Comparison of ENCODE assay signal across 8 mouse cellular contexts in the genomic region with DNA sequence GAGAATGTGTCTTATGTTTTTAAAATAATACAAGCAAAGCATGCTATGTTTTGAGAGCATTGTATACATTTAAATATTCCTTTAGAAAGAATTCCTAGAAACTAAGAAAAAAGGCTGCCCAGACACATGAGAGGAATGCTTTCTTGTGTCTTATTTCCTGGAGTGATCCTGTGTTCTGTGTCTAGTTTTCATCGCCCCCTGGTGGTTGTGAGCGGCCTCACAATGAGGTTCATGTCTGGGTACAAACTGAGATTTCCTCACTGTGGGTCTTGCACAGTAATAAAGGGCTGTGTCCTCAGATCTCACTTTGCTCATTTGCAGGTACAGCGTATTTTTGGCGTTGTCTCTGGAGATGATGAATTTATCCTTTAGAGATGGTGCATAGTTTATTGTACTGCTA.
DNase-seq lines count a peak whose midpoint lies in the region; ATAC-seq and TF ChIP-seq lines count a peak whose summit lies in the region.
"Not testable (repeated sequence)": the region's sequence is repeated elsewhere in the genome, so short reads cannot be mapped to it uniquely, and the experiment has no call there.

No protein-coding gene starts in this region.

- H3K9ac ChIP-seq in embryonic facial prominence, embryonic 11.5 days (replicated peaks; ENCODE audit: low read length); hindbrain, embryonic 11.5 days (ENCODE audit: low read depth, low read length); liver, embryonic 14.5 days (replicated peaks): not testable (repeated sequence)

- not testable (repeated sequence) for H3K4me2 ChIP-seq in embryonic facial prominence, embryonic 11.5 days (ENCODE audit: low read depth, low read length); hindbrain, embryonic 11.5 days (replicated peaks; ENCODE audit: low read depth, low read length); liver, embryonic 14.5 days (ENCODE audit: low read depth)

- 21% methylated on average over 4 of the region's 4 CpGs for WGBS in bone marrow, adult 2 months
- WGBS in embryonic facial prominence, embryonic 11.5 days = 18% methylated on average over 4 of the region's 4 CpGs
- 25% methylated on average over 4 of the region's 4 CpGs for WGBS in hindbrain, embryonic 11.5 days
- 9% methylated on average over 4 of the region's 4 CpGs for WGBS in liver, embryonic 14.5 days (ENCODE audit: insufficient replicate concordance)

- not testable (repeated sequence) for H3K27ac ChIP-seq in bone marrow, adult 2 months (ENCODE audit: control insufficient read depth, insufficient read depth, low read depth, low read length, poor library complexity); embryonic facial prominence, embryonic 11.5 days (replicated peaks; ENCODE audit: low read depth, low read length); hindbrain, embryonic 11.5 days (ENCODE audit: low read depth, low read length); liver, embryonic 14.5 days

- H3K9me3 ChIP-seq in embryonic facial prominence, embryonic 11.5 days (replicated peaks; ENCODE audit: control insufficient read depth, low read length); hindbrain, embryonic 11.5 days (ENCODE audit: control insufficient read depth, low read length); liver, embryonic 14.5 days (ENCODE audit: control insufficient read depth, low read length): not testable (repeated sequence)

- not testable (repeated sequence) for H3K4me1 ChIP-seq in bone marrow, adult 2 months (ENCODE audit: control insufficient read depth, insufficient read depth, low read length); embryonic facial prominence, embryonic 11.5 days (ENCODE audit: control insufficient read depth, insufficient read depth, low read length); hindbrain, embryonic 11.5 days (replicated peaks; ENCODE audit: control insufficient read depth, insufficient read depth, low read length); liver, embryonic 14.5 days (replicated peaks; ENCODE audit: control insufficient read depth in 2 of 2, insufficient read depth in 2 of 2, low read length in 1 of 2)

- not testable (repeated sequence) for H3K27me3 ChIP-seq in embryonic facial prominence, embryonic 11.5 days (ENCODE audit: control insufficient read depth, insufficient read depth, low read length); hindbrain, embryonic 11.5 days (ENCODE audit: control insufficient read depth, insufficient read depth, low read length); liver, embryonic 14.5 days (ENCODE audit: control insufficient read depth, insufficient read depth, low read length)

- H3K4me3 ChIP-seq in bone marrow, adult 2 months (replicated peaks; ENCODE audit: control insufficient read depth, low read depth, low read length); embryonic facial prominence, embryonic 11.5 days (ENCODE audit: low read depth, low read length); hindbrain, embryonic 11.5 days (ENCODE audit: low read depth, low read length); liver, embryonic 14.5 days (ENCODE audit: insufficient read depth in 1 of 2, low read depth in 2 of 2, low read length in 2 of 2): not testable (repeated sequence)

- DNase-seq in Muller cell, postnatal 12 days (ENCODE audit: inconsistent ontology term) = peak; percentile 0
- peak; percentile 14 for DNase-seq in embryonic facial prominence, embryonic 11.5 days (ENCODE audit: low spot score)
- DNase-seq in hindbrain, embryonic 11.5 days (ENCODE audit: low spot score) = peak; percentile 8
- DNase-seq in kidney, postnatal 14 days = peak; percentile 36
- DNase-seq in liver, embryonic 14.5 days (ENCODE audit: low read depth in 3 of 3, low spot score in 3 of 3) = not testable (repeated sequence)
- DNase-seq in yolk sac, embryonic 10.5 days (ENCODE audit: low spot score) = peak; percentile 15

- not testable (repeated sequence) for TF ChIP-seq EP300 in liver, embryonic 14.5 days (IDR thresholded peaks at IDR 0.05; ENCODE audit: low read depth)

- TF ChIP-seq POLR2A in bone marrow, adult 2 months (IDR thresholded peaks at IDR 0.05; ENCODE audit: borderline replicate concordance, control insufficient read depth, low read depth, low read length) = not testable (repeated sequence)

- H3K36me3 ChIP-seq in embryonic facial prominence, embryonic 11.5 days (replicated peaks; ENCODE audit: control insufficient read depth, insufficient read depth, low read depth, low read length); hindbrain, embryonic 11.5 days (ENCODE audit: control insufficient read depth, insufficient read depth, low read length); liver, embryonic 14.5 days (replicated peaks; ENCODE audit: control insufficient read depth, insufficient read depth, low read depth): not testable (repeated sequence)

- TF ChIP-seq CTCF in bone marrow, adult 2 months (IDR thresholded peaks at IDR 0.05; ENCODE audit: control insufficient read depth, insufficient read depth, low read length) = peak; percentile 34; the same call in 1 of the 2 replicates
- TF ChIP-seq CTCF in liver, embryonic 14.5 days (IDR thresholded peaks at IDR 0.05; ENCODE audit: low read depth) = peak; percentile 40; the same call in 1 of the 2 replicates

- not testable (repeated sequence) for ATAC-seq in embryonic facial prominence, embryonic 11.5 days (replicated peaks; ENCODE audit: insufficient number of reproducible peaks, low FRiP score, low TSS enrichment, low read depth); hindbrain, embryonic 11.5 days (ENCODE audit: low FRiP score); liver, embryonic 14.5 days (ENCODE audit: insufficient read depth)
- 0 out of 2 replicates have a peak, but pooled peaks have one; percentile 26 for ATAC-seq in neutrophil, adult 5-6 weeks (ENCODE audit: extremely low read depth, insufficient number of reproducible peaks, low FRiP score, poor library complexity, severe bottlenecking)
